Mouse (Mus musculus): ENCODE measurements around the gene Ruvbl1. TPM values are rescaled to one million over a fixed set of nuclear protein-coding genes. Genes with fewer than 3 reads are reported as not detected.
A peak's percentile ranks its signal among the peaks of the same experiment; 100 is the strongest.

Gene Ruvbl1
- polyA plus RNA-seq (2012): 1.5 and 3.4 TPM in 2 replicates

DNA sequence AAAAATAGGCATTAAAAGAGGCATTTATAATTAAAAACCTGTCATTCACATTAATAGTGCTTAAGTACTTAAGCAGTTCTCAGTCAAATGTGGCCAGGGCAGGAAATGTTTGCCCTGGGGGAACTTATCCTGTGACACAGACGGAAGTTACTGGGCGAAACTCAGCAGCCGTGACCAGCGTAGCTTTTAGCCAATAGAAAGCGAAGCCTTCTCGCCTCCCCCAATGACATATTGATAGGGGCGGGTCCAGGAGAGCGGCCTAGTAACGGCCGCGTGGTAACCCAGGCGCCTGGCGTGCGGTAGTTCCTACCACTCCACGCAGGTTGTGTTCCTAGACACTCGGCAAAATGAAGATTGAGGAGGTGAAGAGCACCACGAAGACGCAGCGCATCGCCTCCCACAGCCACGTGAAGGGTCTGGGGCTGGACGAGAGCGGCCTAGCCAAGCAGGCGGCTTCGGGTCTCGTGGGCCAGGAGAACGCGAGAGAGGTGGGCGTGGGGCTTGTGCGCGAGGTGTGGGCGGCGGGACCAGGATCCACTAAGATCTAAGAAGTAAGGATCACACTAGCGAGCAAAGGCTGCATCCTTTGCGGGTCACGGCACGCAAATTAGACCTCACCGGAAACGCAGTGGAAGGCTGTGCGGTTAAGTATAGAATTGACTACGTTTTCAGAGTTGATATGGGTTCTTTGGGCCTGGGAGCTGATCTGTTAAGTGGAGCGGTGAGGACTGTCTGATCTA lies at the start of gene Ruvbl1:
TSS of gene Ruvbl1 (plus strand) at position 229 of the 740 bp plus-strand sequence.
- TF ChIP-seq GATA1 (IDR thresholded peaks at IDR 0.05; ENCODE audit: low read length) (no peak), TAL1 (IDR thresholded peaks at IDR 0.05; ENCODE audit: low read length) (no peak)
- Histone ChIP-seq H3K9me3 (ENCODE audit: control insufficient read depth, low read length) (no peaks in the 10 kb centered on the region), H3K27me3 (ENCODE audit: control insufficient read depth) (no peaks in the 10 kb centered on the region), H3K4me3 (replicated peaks) (peak within 1 kb of the TSS; percentile 69), H3K4me1 (ENCODE audit: control insufficient read depth) (peaks cover 29% of the 10 kb centered on the region), H3K36me3 (ENCODE audit: control insufficient read depth) (peaks cover 34% of the 10 kb centered on the region)

GRCm38 (mm10) chr6:88416130-88416758 lies 49.0 kb upstream of the Ruvbl1 start:
- H3K36me3 ChIP-seq (ENCODE audit: control insufficient read depth): no peaks in the 10 kb centered on the region
- TF ChIP-seq TAL1 (IDR thresholded peaks at IDR 0.05; ENCODE audit: low read length) (no peak), GATA1 (IDR thresholded peaks at IDR 0.05; ENCODE audit: low read length) (no peak)
- no peak overlapping the region for H3K4me3 ChIP-seq (replicated peaks)
- no peaks in the 10 kb centered on the region for H3K9me3 ChIP-seq (ENCODE audit: control insufficient read depth, low read length)
- H3K27me3 ChIP-seq (ENCODE audit: control insufficient read depth): no peaks in the 10 kb centered on the region
- H3K4me1 ChIP-seq (ENCODE audit: control insufficient read depth): peaks cover 2% of the 10 kb centered on the region; the same call in 1 of the 2 replicates

- H3K36me3 ChIP-seq (ENCODE audit: control insufficient read depth): peaks cover 2% of the 10 kb centered on the region
- no peaks in the 10 kb centered on the region for H3K27me3 ChIP-seq (ENCODE audit: control insufficient read depth)
- H3K4me1 ChIP-seq (ENCODE audit: control insufficient read depth): peaks cover 7% of the 10 kb centered on the region
- H3K9me3 ChIP-seq (ENCODE audit: control insufficient read depth, low read length): no peaks in the 10 kb centered on the region
- H3K4me3 ChIP-seq (replicated peaks): no peak overlapping the region
- no peak for TF ChIP-seq GATA1 (IDR thresholded peaks at IDR 0.05; ENCODE audit: low read length)
- no peak for TF ChIP-seq TAL1 (IDR thresholded peaks at IDR 0.05; ENCODE audit: low read length)
Measured at GRCm38 (mm10) chr6:88431202-88431601, 34.0 kb upstream of the Ruvbl1 start.

GRCm38 (mm10) chr6:88435609-88436008 lies 29.6 kb upstream of the Ruvbl1 start:
- Histone ChIP-seq H3K9me3 (ENCODE audit: control insufficient read depth, low read length) (no peaks in the 10 kb centered on the region), H3K36me3 (ENCODE audit: control insufficient read depth) (peaks cover 2% of the 10 kb centered on the region), H3K4me1 (ENCODE audit: control insufficient read depth) (peaks cover 4% of the 10 kb centered on the region), H3K27me3 (ENCODE audit: control insufficient read depth) (no peaks in the 10 kb centered on the region), H3K4me3 (replicated peaks) (no peak overlapping the region)
- no peak for TF ChIP-seq GATA1 (IDR thresholded peaks at IDR 0.05; ENCODE audit: low read length)
- TF ChIP-seq TAL1 (IDR thresholded peaks at IDR 0.05; ENCODE audit: low read length): no peak

- H3K36me3 ChIP-seq (ENCODE audit: control insufficient read depth): peaks cover 2% of the 10 kb centered on the region
- no peaks in the 10 kb centered on the region for H3K27me3 ChIP-seq (ENCODE audit: control insufficient read depth)
- H3K4me3 ChIP-seq (replicated peaks): no peak overlapping the region
- H3K4me1 ChIP-seq (ENCODE audit: control insufficient read depth): peaks cover 7% of the 10 kb centered on the region
- no peak for TF ChIP-seq TAL1 (IDR thresholded peaks at IDR 0.05; ENCODE audit: low read length)
- TF ChIP-seq GATA1 (IDR thresholded peaks at IDR 0.05; ENCODE audit: low read length): no peak
- no peaks in the 10 kb centered on the region for H3K9me3 ChIP-seq (ENCODE audit: control insufficient read depth, low read length)
Measured at GRCm38 (mm10) chr6:88439056-88439455, 26.2 kb upstream of the Ruvbl1 start.

GRCm38 (mm10) chr6:88442551-88442950 lies 22.7 kb upstream of the Ruvbl1 start:
- H3K36me3 ChIP-seq (ENCODE audit: control insufficient read depth): no peaks in the 10 kb centered on the region; the same call in 1 of the 2 replicates
- no peaks in the 10 kb centered on the region for H3K9me3 ChIP-seq (ENCODE audit: control insufficient read depth, low read length)
- H3K27me3 ChIP-seq (ENCODE audit: control insufficient read depth): no peaks in the 10 kb centered on the region
- peaks cover 35% of the 10 kb centered on the region for H3K4me1 ChIP-seq (ENCODE audit: control insufficient read depth)
- no peak for TF ChIP-seq GATA1 (IDR thresholded peaks at IDR 0.05; ENCODE audit: low read length)
- TF ChIP-seq TAL1 (IDR thresholded peaks at IDR 0.05; ENCODE audit: low read length): no peak
- no peak overlapping the region for H3K4me3 ChIP-seq (replicated peaks)

- Histone ChIP-seq H3K4me3 (replicated peaks) (no peak overlapping the region), H3K4me1 (ENCODE audit: control insufficient read depth) (peaks cover 35% of the 10 kb centered on the region), H3K9me3 (ENCODE audit: control insufficient read depth, low read length) (no peaks in the 10 kb centered on the region), H3K27me3 (ENCODE audit: control insufficient read depth) (no peaks in the 10 kb centered on the region; the same call in 1 of the 2 replicates), H3K36me3 (ENCODE audit: control insufficient read depth) (no peaks in the 10 kb centered on the region; the same call in 1 of the 2 replicates)
- TF ChIP-seq TAL1 (IDR thresholded peaks at IDR 0.05; ENCODE audit: low read length): no peak
- no peak for TF ChIP-seq GATA1 (IDR thresholded peaks at IDR 0.05; ENCODE audit: low read length)
Measured at GRCm38 (mm10) chr6:88443446-88443845, 21.8 kb upstream of the Ruvbl1 start.

DNA sequence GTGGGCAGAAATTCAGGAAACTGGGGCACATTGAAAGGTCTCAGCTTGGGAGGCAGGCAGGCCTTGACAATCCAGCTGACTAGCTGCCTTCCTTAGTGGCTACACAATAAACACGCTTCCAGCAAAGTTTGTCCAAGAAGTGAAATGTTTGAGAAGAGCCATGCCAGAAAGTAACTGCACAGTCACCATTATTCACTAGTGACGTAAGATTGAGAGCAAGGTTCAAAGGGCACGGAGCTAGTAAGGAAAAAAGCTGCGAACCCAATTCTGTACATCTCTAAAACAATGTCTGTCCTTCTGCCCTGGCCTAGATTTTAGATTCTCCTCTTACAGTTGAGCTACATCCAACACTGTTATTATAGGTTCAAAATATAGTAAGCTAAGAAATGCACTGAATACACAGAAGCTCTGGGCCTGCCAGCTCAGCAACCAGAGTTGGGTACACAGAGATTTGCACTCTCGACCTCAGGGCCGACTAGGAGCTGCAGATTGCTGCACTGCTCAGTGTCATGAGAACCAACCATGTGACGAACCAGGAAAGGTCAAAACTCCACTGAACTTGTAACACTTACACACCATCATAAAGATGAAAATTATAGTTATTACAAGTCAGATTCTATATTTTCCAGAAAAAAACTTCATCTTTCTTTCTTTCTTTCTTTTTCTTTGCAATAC lies 21.0 kb upstream of the Ruvbl1 start:
- Histone ChIP-seq H3K27me3 (ENCODE audit: control insufficient read depth) (peaks cover 1% of the 10 kb centered on the region), H3K36me3 (ENCODE audit: control insufficient read depth) (no peaks in the 10 kb centered on the region; the same call in 1 of the 2 replicates), H3K4me1 (ENCODE audit: control insufficient read depth) (peaks cover 35% of the 10 kb centered on the region), H3K4me3 (replicated peaks) (no peak overlapping the region), H3K9me3 (ENCODE audit: control insufficient read depth, low read length) (no peaks in the 10 kb centered on the region)
- TF ChIP-seq GATA1 (IDR thresholded peaks at IDR 0.05; ENCODE audit: low read length) (no peak), TAL1 (IDR thresholded peaks at IDR 0.05; ENCODE audit: low read length) (no peak)

DNA sequence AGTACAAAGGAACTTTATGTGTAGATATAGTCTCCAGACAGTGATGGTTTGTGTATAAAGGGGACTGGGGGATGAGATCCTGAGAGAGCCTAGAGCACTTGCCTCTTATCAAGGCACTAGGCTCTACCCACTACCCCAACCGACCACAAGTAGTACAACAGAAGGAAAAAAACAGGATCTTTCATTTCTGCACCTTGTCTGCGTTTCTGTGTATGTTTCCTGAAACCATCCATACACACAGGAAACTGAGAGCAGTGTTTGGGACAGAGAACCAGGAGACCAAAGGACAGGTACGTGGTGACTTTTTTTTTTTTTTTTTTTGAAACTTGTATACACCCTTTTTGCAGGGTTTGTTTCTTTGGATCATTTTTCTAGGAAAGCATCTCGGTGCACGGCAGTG lies 19.5 kb upstream of the Ruvbl1 start:
- H3K9me3 ChIP-seq (ENCODE audit: control insufficient read depth, low read length): no peaks in the 10 kb centered on the region
- TF ChIP-seq TAL1 (IDR thresholded peaks at IDR 0.05; ENCODE audit: low read length) (no peak), GATA1 (IDR thresholded peaks at IDR 0.05; ENCODE audit: low read length) (no peak)
- H3K4me1 ChIP-seq (ENCODE audit: control insufficient read depth): peaks cover 35% of the 10 kb centered on the region
- peaks cover 5% of the 10 kb centered on the region for H3K27me3 ChIP-seq (ENCODE audit: control insufficient read depth)
- peak overlapping the region; percentile 87 for H3K4me3 ChIP-seq (replicated peaks)
- no peaks in the 10 kb centered on the region; the same call in 1 of the 2 replicates for H3K36me3 ChIP-seq (ENCODE audit: control insufficient read depth)

Measured in erythroblast, embryonic 14.5 days (primary cell).